Mouse (Mus musculus): Measurements from ENCODE around the gene Cep85l. TPM values are rescaled to one million over a fixed set of nuclear protein-coding genes. Genes with fewer than 3 reads are reported as not detected.

Gene Cep85l
- 6.5 and 8.8 TPM in 2 replicates for polyA plus RNA-seq (2015; fragmentation: Nextera tagmentation; extraction: Ambion mirVana)

- Histone ChIP-seq H3K4me1 (peaks cover 17% of the 10 kb centered on the region; the same call in 1 of the 2 replicates), H3K27ac (peak within 1 kb of the TSS; percentile 98)
Observed at GRCm38 (mm10) chr10:53379709-53380106, at the start of gene Cep85l. TSS of gene Cep85l (minus strand) at chr10:53379947.

GRCm38 (mm10) chr10:53428695-53429447 lies 49.1 kb upstream of the Cep85l start:
- Histone ChIP-seq H3K4me3 (no peak overlapping the region), H3K4me1 (peaks cover 20% of the 10 kb centered on the region), H3K27me3 (no peaks in the 10 kb centered on the region), H3K4me2 (no peak overlapping the region), H3K9ac (no peak overlapping the region), H3K36me3 (no peaks in the 10 kb centered on the region), H3K9me3 (no peaks in the 10 kb centered on the region), H3K27ac (0 out of 2 replicates have a peak overlapping the region, but pooled peaks have one; percentile 44)
- 50% methylated on average over 7 of the region's 7 CpGs for WGBS
- ATAC-seq (ENCODE audit: borderline replicate concordance, extremely low read depth, low FRiP score, low TSS enrichment): 0 out of 2 replicates have a peak, but pooled peaks have one; percentile 24

More at GRCm38 (mm10) chr10:53379709-53380106, at the start of gene Cep85l:
- Histone ChIP-seq H3K36me3 (no peaks in the 10 kb centered on the region), H3K4me2 (peak within 1 kb of the TSS; percentile 66), H3K4me3 (peak within 1 kb of the TSS; percentile 93), H3K9me3 (no peaks in the 10 kb centered on the region), H3K27me3 (no peaks in the 10 kb centered on the region), H3K9ac (peak within 1 kb of the TSS; percentile 97)
- peak; percentile 99 for ATAC-seq (ENCODE audit: borderline replicate concordance, extremely low read depth, low FRiP score, low TSS enrichment)
- WGBS: under 1% methylated on average over 31 of the region's 31 CpGs

- H3K9ac ChIP-seq: no peak overlapping the region
- H3K27me3 ChIP-seq: no peaks in the 10 kb centered on the region
- H3K4me2 ChIP-seq: no peak overlapping the region
- peaks cover 20% of the 10 kb centered on the region for H3K4me1 ChIP-seq
- no peak overlapping the region for H3K4me3 ChIP-seq
- no peaks in the 10 kb centered on the region for H3K36me3 ChIP-seq
- WGBS: 80% methylated on average over 2 of the region's 2 CpGs
- ATAC-seq (ENCODE audit: borderline replicate concordance, extremely low read depth, low FRiP score, low TSS enrichment): no peak
- no peak overlapping the region for H3K27ac ChIP-seq
- H3K9me3 ChIP-seq: no peaks in the 10 kb centered on the region
Observed at GRCm38 (mm10) chr10:53426524-53426923, 46.8 kb upstream of the Cep85l start.

GRCm38 (mm10) chr10:53423091-53423490 lies 43.3 kb upstream of the Cep85l start:
- Histone ChIP-seq H3K27me3 (no peaks in the 10 kb centered on the region), H3K9ac (no peak overlapping the region), H3K4me1 (peaks cover 6% of the 10 kb centered on the region; the same call in 1 of the 2 replicates), H3K27ac (no peak overlapping the region), H3K36me3 (no peaks in the 10 kb centered on the region), H3K4me3 (no peak overlapping the region), H3K9me3 (no peaks in the 10 kb centered on the region), H3K4me2 (no peak overlapping the region)
- no peak for ATAC-seq (ENCODE audit: borderline replicate concordance, extremely low read depth, low FRiP score, low TSS enrichment)
- 91% methylated on average over 1 of the region's 1 CpGs for WGBS

GRCm38 (mm10) chr10:53422206-53422605 lies 42.5 kb upstream of the Cep85l start:
- no peak overlapping the region for H3K4me3 ChIP-seq
- peak overlapping the region; percentile 38; the same call in 1 of the 2 replicates for H3K27ac ChIP-seq
- ATAC-seq (ENCODE audit: borderline replicate concordance, extremely low read depth, low FRiP score, low TSS enrichment): peak; percentile 83; the same call in 1 of the 2 replicates
- H3K9ac ChIP-seq: no peak overlapping the region
- no peak overlapping the region for H3K4me2 ChIP-seq
- peaks cover 6% of the 10 kb centered on the region; the same call in 1 of the 2 replicates for H3K4me1 ChIP-seq
- no peaks in the 10 kb centered on the region for H3K27me3 ChIP-seq
- WGBS: 22% methylated on average over 1 of the region's 1 CpGs
- H3K9me3 ChIP-seq: no peaks in the 10 kb centered on the region
- no peaks in the 10 kb centered on the region for H3K36me3 ChIP-seq

GRCm38 (mm10) chr10:53421613-53422012 lies 41.9 kb upstream of the Cep85l start:
- no peaks in the 10 kb centered on the region for H3K27me3 ChIP-seq
- WGBS: 59% methylated on average over 6 of the region's 6 CpGs
- no peaks in the 10 kb centered on the region for H3K36me3 ChIP-seq
- no peak overlapping the region for H3K9ac ChIP-seq
- H3K9me3 ChIP-seq: no peaks in the 10 kb centered on the region
- no peak overlapping the region for H3K4me3 ChIP-seq
- ATAC-seq (ENCODE audit: borderline replicate concordance, extremely low read depth, low FRiP score, low TSS enrichment): no peak
- H3K27ac ChIP-seq: peak overlapping the region; percentile 46; the same call in 1 of the 2 replicates
- no peak overlapping the region for H3K4me2 ChIP-seq
- peaks cover 9% of the 10 kb centered on the region; the same call in 1 of the 2 replicates for H3K4me1 ChIP-seq

GRCm38 (mm10) chr10:53420069-53420468 lies 40.3 kb upstream of the Cep85l start:
- Histone ChIP-seq H3K4me2 (no peak overlapping the region), H3K9me3 (no peaks in the 10 kb centered on the region), H3K4me3 (no peak overlapping the region), H3K9ac (no peak overlapping the region), H3K27me3 (no peaks in the 10 kb centered on the region), H3K36me3 (no peaks in the 10 kb centered on the region), H3K4me1 (peaks cover 11% of the 10 kb centered on the region), H3K27ac (no peak overlapping the region)
- ATAC-seq (ENCODE audit: borderline replicate concordance, extremely low read depth, low FRiP score, low TSS enrichment): no peak

GRCm38 (mm10) chr10:53419139-53419935 lies 39.6 kb upstream of the Cep85l start:
- Histone ChIP-seq H3K4me3 (no peak overlapping the region), H3K27ac (no peak overlapping the region), H3K4me2 (no peak overlapping the region), H3K36me3 (no peaks in the 10 kb centered on the region), H3K9me3 (no peaks in the 10 kb centered on the region), H3K27me3 (no peaks in the 10 kb centered on the region), H3K9ac (no peak overlapping the region), H3K4me1 (peaks cover 18% of the 10 kb centered on the region)
- 66% methylated on average over 4 of the region's 4 CpGs for WGBS
- no peak for ATAC-seq (ENCODE audit: borderline replicate concordance, extremely low read depth, low FRiP score, low TSS enrichment)

- no peak overlapping the region for H3K27ac ChIP-seq
- no peak for ATAC-seq (ENCODE audit: borderline replicate concordance, extremely low read depth, low FRiP score, low TSS enrichment)
- WGBS: 43% methylated on average over 2 of the region's 2 CpGs
- no peak overlapping the region for H3K4me3 ChIP-seq
- H3K9me3 ChIP-seq: no peaks in the 10 kb centered on the region
- H3K9ac ChIP-seq: no peak overlapping the region
- no peaks in the 10 kb centered on the region for H3K27me3 ChIP-seq
- H3K4me2 ChIP-seq: no peak overlapping the region
- H3K4me1 ChIP-seq: peaks cover 26% of the 10 kb centered on the region
- no peaks in the 10 kb centered on the region for H3K36me3 ChIP-seq
Observed at GRCm38 (mm10) chr10:53417015-53417414, 37.3 kb upstream of the Cep85l start.

GRCm38 (mm10) chr10:53416152-53416712 lies 36.5 kb upstream of the Cep85l start:
- Histone ChIP-seq H3K27me3 (no peaks in the 10 kb centered on the region), H3K4me3 (no peak overlapping the region), H3K4me1 (peaks cover 20% of the 10 kb centered on the region), H3K27ac (no peak overlapping the region), H3K9me3 (no peaks in the 10 kb centered on the region), H3K4me2 (no peak overlapping the region), H3K9ac (no peak overlapping the region), H3K36me3 (no peaks in the 10 kb centered on the region)
- 59% methylated on average over 9 of the region's 9 CpGs for WGBS
- ATAC-seq (ENCODE audit: borderline replicate concordance, extremely low read depth, low FRiP score, low TSS enrichment): no peak

- no peaks in the 10 kb centered on the region for H3K27me3 ChIP-seq
- H3K36me3 ChIP-seq: no peaks in the 10 kb centered on the region
- H3K27ac ChIP-seq: 0 out of 2 replicates have a peak overlapping the region, but pooled peaks have one; percentile 55
- H3K4me1 ChIP-seq: peaks cover 20% of the 10 kb centered on the region
- no peak overlapping the region for H3K9ac ChIP-seq
- WGBS: 63% methylated on average over 9 of the region's 9 CpGs
- ATAC-seq (ENCODE audit: borderline replicate concordance, extremely low read depth, low FRiP score, low TSS enrichment): peak; percentile 58; the same call in 1 of the 2 replicates
- H3K4me3 ChIP-seq: no peak overlapping the region
- no peaks in the 10 kb centered on the region for H3K9me3 ChIP-seq
- no peak overlapping the region for H3K4me2 ChIP-seq
Observed at GRCm38 (mm10) chr10:53415252-53415651, 35.5 kb upstream of the Cep85l start.
